Mouse (Mus musculus): Measurements from ENCODE around the gene Muc1. TPM values are rescaled to one million over a fixed set of nuclear protein-coding genes. Genes with fewer than 3 reads are reported as not detected.
A peak's percentile ranks its signal among the peaks of the same experiment; 100 is the strongest.

Muc1 gene
- polyA plus RNA-seq, 1 experiment from 2014 or later: 1.3 TPM

DNA sequence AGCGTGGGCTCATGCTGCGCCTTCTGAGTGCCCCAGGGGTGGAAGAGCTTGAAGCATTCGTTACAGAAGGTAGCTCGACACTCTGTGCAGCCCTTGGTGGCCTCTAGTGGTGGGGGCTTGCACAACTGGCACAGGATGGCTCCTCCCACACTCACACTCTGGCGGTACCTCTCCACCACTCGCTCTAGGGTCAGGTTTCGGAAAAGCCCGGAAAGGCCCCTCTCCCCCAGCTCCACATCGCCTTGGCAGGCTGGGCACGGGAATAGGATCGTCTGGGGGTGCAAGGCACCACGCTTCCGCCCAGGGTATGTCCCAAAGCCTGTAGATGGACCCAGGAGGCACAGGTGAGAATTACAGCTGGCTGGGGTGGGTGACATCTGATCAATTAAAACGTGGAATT, 14.8 kb downstream of the Muc1 start:
- 15% methylated on average over 14 of the region's 14 CpGs for WGBS
- H3K27me3 ChIP-seq: no peaks in the 10 kb centered on the region
- peaks cover 50% of the 10 kb centered on the region for H3K4me1 ChIP-seq (replicated peaks)
- peaks cover 42% of the 10 kb centered on the region for H3K36me3 ChIP-seq
- peak overlapping the region; percentile 88 for H3K9ac ChIP-seq
- H3K9me3 ChIP-seq: no peaks in the 10 kb centered on the region
- peak overlapping the region; percentile 98 for H3K27ac ChIP-seq
- 0 out of 2 replicates have a peak, but pooled peaks have one; percentile 9 for ATAC-seq (ENCODE audit: low FRiP score)
- H3K4me3 ChIP-seq: peak overlapping the region; percentile 72
- peak overlapping the region; percentile 93 for H3K4me2 ChIP-seq

DNA sequence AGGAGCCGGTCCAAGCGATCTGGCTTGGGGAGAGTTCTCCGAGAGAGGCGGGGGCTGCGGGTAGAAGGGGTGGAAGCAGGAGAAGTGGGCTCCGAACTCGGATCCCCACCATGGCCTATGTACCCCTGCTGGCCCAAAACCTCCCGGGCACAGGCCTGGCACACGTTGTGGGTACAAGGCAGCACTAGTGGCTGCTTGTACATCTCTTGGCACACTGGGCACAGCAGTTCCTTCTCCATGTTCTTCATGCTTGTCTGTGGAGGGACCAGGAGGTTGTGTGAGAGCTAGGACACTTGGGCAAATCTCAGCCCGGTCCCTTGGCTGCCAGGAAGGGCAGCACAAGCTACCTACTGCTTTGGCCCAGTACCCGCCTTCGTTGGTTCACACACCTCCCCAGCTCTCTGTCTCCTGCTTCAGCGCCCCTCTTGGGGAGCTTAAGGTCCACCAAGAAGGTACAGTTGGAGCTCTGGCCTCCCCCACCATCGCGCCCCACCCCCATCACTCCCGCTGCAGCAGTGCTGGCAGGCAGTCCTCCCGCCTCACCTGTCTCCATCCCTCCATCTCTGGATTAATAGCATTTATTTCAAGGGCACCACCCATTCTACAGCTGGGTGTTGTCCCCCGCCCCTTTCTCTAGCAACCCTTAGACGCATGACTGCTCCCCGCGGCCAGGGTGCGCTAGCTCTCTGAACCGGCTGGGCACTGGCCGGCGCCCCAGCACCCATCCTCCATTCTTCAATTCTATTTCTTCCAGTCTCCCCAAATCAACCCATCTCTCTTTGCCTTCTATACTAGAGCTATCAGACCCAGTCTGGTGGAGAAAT, 15.5 kb downstream of the Muc1 start:
- H3K36me3 ChIP-seq: peaks cover 41% of the 10 kb centered on the region
- H3K9ac ChIP-seq: peak overlapping the region; percentile 88
- H3K27me3 ChIP-seq: no peaks in the 10 kb centered on the region
- peaks cover 50% of the 10 kb centered on the region for H3K4me1 ChIP-seq (replicated peaks)
- ATAC-seq (ENCODE audit: low FRiP score): peak; percentile 47
- peak overlapping the region; percentile 72 for H3K4me3 ChIP-seq
- 12% methylated on average over 25 of the region's 25 CpGs for WGBS
- H3K4me2 ChIP-seq: peak overlapping the region; percentile 93
- peak overlapping the region; percentile 98 for H3K27ac ChIP-seq
- no peaks in the 10 kb centered on the region for H3K9me3 ChIP-seq

DNA sequence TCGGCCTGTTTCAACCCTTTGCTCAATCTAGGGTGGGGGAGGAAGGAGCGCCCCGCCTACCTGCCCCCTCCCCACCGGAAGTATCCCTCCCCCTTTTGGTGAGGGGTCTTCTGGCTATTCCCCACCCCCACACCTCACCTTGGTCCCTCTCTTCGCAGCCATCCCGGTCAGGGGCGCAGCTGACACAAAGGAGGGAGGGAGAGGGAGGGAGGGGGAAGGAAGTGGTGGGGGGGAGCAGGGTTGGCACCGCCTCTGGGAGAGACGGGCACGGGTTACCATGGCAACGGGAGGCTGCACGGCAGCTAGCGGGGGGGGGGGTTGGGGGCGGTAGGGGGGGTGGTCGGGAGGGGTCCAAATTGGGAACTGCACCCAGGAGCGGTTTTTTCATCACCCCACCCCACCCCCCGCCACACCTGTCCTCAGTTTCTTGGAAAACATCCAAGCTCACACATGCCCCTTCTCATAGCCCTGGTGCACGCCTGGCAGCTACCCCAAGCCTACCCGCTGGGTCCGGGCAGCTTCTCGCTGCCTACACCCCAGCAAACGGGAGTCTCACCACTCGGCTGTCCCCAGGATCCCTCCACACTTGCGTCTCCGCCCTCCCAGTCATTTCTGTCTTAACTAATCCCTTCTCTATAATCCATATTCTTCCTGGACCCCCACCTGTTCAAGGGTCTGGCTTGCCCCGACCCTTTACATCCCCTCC, 16.3 kb downstream of the Muc1 start:
- peak; percentile 67 for ATAC-seq (ENCODE audit: low FRiP score)
- Histone ChIP-seq H3K27ac (peak overlapping the region; percentile 98), H3K4me3 (peak overlapping the region; percentile 72), H3K9me3 (no peaks in the 10 kb centered on the region), H3K4me1 (replicated peaks) (peaks cover 50% of the 10 kb centered on the region), H3K36me3 (peaks cover 40% of the 10 kb centered on the region), H3K4me2 (peak overlapping the region; percentile 93), H3K9ac (peak overlapping the region; percentile 88), H3K27me3 (no peaks in the 10 kb centered on the region)
- WGBS: under 1% methylated on average over 15 of the region's 26 CpGs

DNA sequence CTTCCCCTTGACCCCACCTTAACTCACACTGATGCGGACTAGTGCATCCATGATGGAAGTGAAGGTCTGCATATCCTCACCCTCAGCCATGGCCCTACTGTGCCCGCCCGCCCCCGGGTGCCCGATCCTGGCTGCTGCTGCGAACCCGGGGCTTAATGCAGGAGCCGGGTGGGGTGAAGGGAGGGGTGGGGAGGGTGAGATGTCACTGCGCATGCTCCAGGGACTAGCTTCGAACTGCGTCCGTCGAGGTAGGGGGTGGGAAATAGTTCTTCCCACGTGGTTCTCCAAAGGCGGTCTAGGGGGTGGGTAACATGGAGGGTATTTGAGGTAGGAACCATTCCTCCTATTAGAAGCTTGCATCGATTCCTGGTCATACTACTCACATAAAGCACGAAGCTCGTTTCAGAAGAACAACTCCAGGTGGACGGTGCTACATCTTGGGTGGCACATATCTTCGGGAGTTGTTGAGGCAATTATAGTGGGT, 16.9 kb downstream of the Muc1 start, which contains the start of gene Krtcap2:
Gene Krtcap2 (plus strand): TSS at position 279 of the 484 bp plus-strand sequence.
- WGBS: 3% methylated on average over 20 of the region's 20 CpGs
- peak; percentile 68 for ATAC-seq (ENCODE audit: low FRiP score)
- peaks cover 34% of the 10 kb centered on the region for H3K36me3 ChIP-seq
- H3K4me2 ChIP-seq: peak within 1 kb of the TSS; percentile 93
- H3K4me1 ChIP-seq (replicated peaks): peaks cover 55% of the 10 kb centered on the region
- H3K27ac ChIP-seq: peak within 1 kb of the TSS; percentile 98
- H3K4me3 ChIP-seq: peak within 1 kb of the TSS; percentile 72
- H3K27me3 ChIP-seq: no peaks in the 10 kb centered on the region
- peak within 1 kb of the TSS; percentile 88 for H3K9ac ChIP-seq
- no peaks in the 10 kb centered on the region for H3K9me3 ChIP-seq

DNA sequence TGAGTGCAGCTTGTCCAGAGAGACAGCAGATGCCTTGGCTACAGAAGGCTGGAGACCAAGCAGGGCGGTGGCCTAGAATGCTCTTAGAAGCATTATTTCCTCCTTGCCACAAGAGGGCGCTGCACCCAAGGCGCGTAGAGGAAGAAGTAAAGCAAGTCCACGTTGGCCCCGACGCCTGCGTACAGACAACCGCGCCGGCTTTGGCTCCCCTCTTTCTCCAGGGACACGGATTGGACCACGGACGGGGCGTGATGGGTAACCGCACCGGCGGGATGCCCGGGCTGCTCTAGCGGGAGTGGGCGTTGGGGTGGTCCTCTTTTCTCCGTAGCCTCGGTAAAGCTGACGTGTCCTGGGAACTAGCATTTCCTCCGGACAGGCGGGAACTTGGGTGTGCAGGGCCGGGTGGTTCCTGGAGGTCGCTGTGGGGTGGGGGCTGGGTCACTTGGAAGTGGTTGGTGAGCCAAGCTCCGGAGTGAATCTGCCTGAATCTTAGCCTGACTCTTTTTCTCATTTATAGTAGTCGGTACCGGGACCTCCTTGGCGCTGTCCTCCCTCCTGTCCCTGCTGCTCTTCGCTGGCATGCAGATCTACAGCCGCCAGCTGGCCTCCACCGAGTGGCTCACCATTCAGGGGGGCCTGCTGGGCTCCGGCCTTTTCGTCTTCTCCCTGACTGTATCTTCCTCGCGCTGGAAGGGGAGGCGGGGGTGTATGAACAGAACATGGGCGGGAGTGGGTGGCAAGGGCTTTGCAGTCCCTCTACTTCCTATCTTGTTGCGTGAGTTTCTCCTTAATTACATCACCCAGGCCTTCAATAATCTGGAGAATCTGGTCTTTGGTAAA, 17.6 kb downstream of the Muc1 start, which contains the start of gene Trim46:
Gene Trim46 (minus strand): TSS at position 49 of the 840 bp plus-strand sequence.
- peak; percentile 49 for ATAC-seq (ENCODE audit: low FRiP score)
- H3K4me1 ChIP-seq (replicated peaks): peaks cover 62% of the 10 kb centered on the region
- WGBS: under 1% methylated on average over 42 of the region's 42 CpGs

DNA sequence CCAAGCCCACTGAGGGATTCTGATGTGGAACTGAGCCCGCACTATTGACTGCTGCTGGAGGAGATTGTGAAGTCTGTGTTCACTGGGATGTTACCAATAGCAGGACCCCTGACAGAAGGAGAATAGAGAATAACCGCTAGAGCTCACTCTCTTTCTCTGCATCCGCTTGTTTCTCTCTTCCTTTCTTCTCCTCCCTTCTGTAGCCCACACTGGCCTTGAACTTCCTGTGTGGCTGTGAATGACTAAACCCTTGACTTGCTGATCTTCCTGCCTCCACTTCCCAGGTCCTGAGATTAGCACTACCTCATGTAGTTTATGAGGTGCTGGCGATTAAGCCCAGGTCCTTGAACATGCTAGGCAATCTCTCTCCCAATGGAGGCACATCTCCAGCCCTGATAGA, 18.6 kb downstream of the Muc1 start:
- H3K36me3 ChIP-seq: peaks cover 17% of the 10 kb centered on the region
- H3K9me3 ChIP-seq: no peaks in the 10 kb centered on the region
- H3K4me1 ChIP-seq (replicated peaks): peaks cover 58% of the 10 kb centered on the region
- H3K9ac ChIP-seq: peak overlapping the region; percentile 88; the same call in 1 of the 2 replicates
- H3K27ac ChIP-seq: no peak overlapping the region
- peaks cover 3% of the 10 kb centered on the region; the same call in 1 of the 2 replicates for H3K27me3 ChIP-seq
- 87% methylated on average over 4 of the region's 4 CpGs for WGBS
- peak overlapping the region; percentile 72 for H3K4me3 ChIP-seq
- peak overlapping the region; percentile 93 for H3K4me2 ChIP-seq
- ATAC-seq (ENCODE audit: low FRiP score): no peak

More for the DNA sequence above, 17.6 kb downstream of the Muc1 start, which contains the start of gene Trim46:
- Histone ChIP-seq H3K36me3 (peaks cover 26% of the 10 kb centered on the region), H3K27me3 (no peaks in the 10 kb centered on the region), H3K27ac (peak within 1 kb of the TSS; percentile 98), H3K9me3 (no peaks in the 10 kb centered on the region), H3K4me3 (peak within 1 kb of the TSS; percentile 72), H3K9ac (peak within 1 kb of the TSS; percentile 88), H3K4me2 (peak within 1 kb of the TSS; percentile 93)

DNA sequence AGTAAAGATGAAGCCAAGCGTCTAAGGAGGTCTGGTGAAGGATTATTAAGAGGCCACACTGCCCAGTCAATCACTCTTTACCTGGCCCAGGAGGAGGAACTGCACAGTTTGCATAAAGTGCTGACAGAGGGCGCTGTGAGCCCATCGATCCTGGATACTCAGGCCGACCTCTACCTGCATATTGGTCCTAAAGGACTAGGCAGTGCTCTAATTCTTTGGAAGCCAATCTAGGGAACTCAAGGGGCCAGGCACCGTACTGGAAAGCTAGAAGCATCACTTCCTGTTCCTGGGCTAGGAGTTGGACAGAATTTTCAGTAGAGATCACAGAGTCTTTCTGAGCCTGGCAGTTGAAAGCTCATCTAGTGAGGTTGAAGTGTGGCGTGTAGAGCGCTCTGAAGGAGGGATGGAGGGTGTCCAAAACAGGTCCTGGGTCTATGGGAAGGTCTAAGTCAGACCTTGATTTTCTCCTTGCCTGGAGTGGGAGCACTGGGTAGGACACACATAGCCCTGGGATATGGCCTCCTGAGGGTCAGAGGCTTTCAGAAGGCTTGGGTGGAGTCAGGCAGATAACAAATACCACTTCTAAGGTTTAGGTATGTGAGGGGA, 21.7 kb downstream of the Muc1 start:
- Histone ChIP-seq H3K4me3 (no peak overlapping the region), H3K4me1 (replicated peaks) (peaks cover 38% of the 10 kb centered on the region), H3K4me2 (no peak overlapping the region), H3K27ac (no peak overlapping the region), H3K36me3 (peaks cover 16% of the 10 kb centered on the region), H3K9me3 (no peaks in the 10 kb centered on the region), H3K9ac (no peak overlapping the region), H3K27me3 (peaks cover 7% of the 10 kb centered on the region; the same call in 1 of the 2 replicates)
- ATAC-seq (ENCODE audit: low FRiP score): no peak
- WGBS: 25% methylated on average over 7 of the region's 7 CpGs

DNA sequence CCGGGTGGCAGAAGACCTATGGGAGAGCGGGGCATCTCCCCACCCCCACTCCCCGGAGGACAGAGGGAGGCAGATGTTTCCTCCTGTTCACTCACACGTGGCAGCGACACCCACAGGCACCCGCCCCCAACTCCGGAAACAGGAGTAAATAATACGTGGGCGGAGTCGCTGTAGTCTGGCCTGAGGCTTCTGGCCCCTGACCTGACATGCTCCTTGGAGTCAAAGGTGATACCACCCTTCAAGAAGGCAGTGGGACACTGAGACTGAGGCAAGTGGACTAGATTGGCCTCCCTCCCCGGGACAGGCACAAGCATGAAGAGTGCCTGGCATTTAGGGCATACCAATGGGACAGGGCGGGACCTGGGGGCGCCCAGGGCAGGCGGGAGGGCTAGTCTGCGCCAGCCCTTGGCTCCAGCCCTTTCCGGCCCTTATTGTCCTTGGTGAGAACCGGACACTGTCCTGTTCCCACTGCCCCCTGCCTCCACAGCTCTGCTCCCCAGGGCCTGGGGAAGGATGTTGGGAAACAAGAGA, 22.6 kb downstream of the Muc1 start:
- peak overlapping the region; percentile 5; the same call in 1 of the 2 replicates for H3K9ac ChIP-seq
- WGBS: 14% methylated on average over 17 of the region's 17 CpGs
- H3K4me1 ChIP-seq (replicated peaks): peaks cover 32% of the 10 kb centered on the region
- H3K4me3 ChIP-seq: no peak overlapping the region
- H3K4me2 ChIP-seq: peak overlapping the region; percentile 33
- H3K36me3 ChIP-seq: peaks cover 16% of the 10 kb centered on the region
- ATAC-seq (ENCODE audit: low FRiP score): peak; percentile 12; the same call in 1 of the 2 replicates
- no peak overlapping the region for H3K27ac ChIP-seq
- H3K27me3 ChIP-seq: peaks cover 10% of the 10 kb centered on the region; the same call in 1 of the 2 replicates
- H3K9me3 ChIP-seq: no peaks in the 10 kb centered on the region

DNA sequence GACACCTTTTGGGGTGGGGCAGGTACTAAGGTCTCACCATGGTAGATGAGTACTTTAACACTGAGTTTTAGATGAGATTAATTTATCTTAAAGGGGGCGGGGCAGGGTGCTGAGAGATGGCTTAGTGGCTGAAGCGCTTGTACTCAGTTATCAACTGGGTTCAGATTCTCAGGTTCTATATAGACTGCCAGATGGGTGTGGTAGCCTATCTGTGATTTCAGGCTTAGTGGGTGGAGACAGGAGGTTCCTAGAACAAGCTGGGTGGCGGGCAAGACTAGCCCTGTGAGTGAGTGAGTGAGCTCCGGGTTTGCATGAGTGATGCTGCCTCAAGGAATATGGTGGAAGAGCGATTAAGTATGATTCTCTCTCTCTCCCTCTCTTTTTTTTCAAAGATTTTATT, 26.1 kb downstream of the Muc1 start:
- H3K36me3 ChIP-seq: 0 out of 2 replicates have a peak, but pooled peaks cover under 1% of the 10 kb centered on the region
- H3K4me2 ChIP-seq: no peak overlapping the region
- H3K9ac ChIP-seq: no peak overlapping the region
- H3K4me1 ChIP-seq (replicated peaks): peaks cover 18% of the 10 kb centered on the region
- peaks cover 10% of the 10 kb centered on the region; the same call in 1 of the 2 replicates for H3K27me3 ChIP-seq
- no peak overlapping the region for H3K27ac ChIP-seq
- WGBS: 89% methylated on average over 5 of the region's 5 CpGs
- no peak for ATAC-seq (ENCODE audit: low FRiP score)
- no peak overlapping the region for H3K4me3 ChIP-seq
- H3K9me3 ChIP-seq: no peaks in the 10 kb centered on the region

DNA sequence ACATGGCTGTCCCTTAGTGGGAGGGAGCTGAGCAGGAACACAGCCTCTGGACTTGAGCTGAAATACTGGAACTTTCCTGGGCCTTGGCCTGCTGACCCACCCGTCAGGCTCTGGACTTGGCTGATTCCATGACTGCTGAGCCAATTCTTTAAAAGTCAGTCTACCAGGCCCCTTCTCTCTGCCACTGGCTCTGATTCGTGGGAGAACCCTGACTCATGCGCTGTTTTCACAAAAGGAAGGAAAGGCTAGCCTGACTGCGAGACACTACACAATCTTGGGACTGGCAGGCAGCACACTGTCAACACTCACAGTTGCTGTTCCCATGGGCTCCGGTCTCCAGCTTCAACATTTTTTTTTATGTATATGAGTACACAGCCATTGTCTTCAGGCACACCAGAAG, 27.3 kb downstream of the Muc1 start:
- H3K9me3 ChIP-seq: no peaks in the 10 kb centered on the region
- H3K9ac ChIP-seq: no peak overlapping the region
- peaks cover 8% of the 10 kb centered on the region for H3K4me1 ChIP-seq (replicated peaks)
- WGBS: 81% methylated on average over 5 of the region's 5 CpGs
- H3K36me3 ChIP-seq: no peaks in the 10 kb centered on the region
- no peak overlapping the region for H3K4me2 ChIP-seq
- no peak overlapping the region for H3K27ac ChIP-seq
- ATAC-seq (ENCODE audit: low FRiP score): no peak
- H3K27me3 ChIP-seq: peaks cover 10% of the 10 kb centered on the region; the same call in 1 of the 2 replicates
- H3K4me3 ChIP-seq: no peak overlapping the region

DNA sequence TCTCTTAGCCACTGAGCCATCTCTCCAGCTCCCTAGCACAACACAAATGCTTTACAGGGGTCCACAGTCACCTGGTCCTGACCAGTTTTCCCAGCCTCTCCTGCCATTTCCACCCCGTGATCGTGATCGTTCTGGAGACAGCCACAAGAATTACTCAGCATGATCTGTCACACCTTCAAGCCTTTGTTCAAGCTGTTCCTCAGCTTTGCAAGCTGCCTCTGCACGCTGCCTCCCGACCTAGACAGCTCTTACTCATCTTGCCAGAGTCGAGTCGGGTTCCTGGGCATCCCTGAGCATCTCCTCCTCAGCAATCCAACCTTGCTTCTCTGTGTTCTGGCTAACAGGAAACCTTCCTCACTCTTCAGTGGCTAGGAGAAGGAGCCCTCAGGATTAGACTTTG, 30.2 kb downstream of the Muc1 start, which contains the start of gene Dpm3:
Gene Dpm3 (plus strand): TSS at position 283 of the 400 bp plus-strand sequence.
- Histone ChIP-seq H3K36me3 (no peaks in the 10 kb centered on the region), H3K4me2 (no peak within 1 kb of the TSS), H3K27me3 (0 out of 2 replicates have a peak, but pooled peaks cover 3% of the 10 kb centered on the region), H3K4me3 (no peak within 1 kb of the TSS), H3K4me1 (replicated peaks) (no peaks in the 10 kb centered on the region), H3K27ac (no peak within 1 kb of the TSS), H3K9me3 (no peaks in the 10 kb centered on the region), H3K9ac (no peak within 1 kb of the TSS)
- ATAC-seq (ENCODE audit: low FRiP score): no peak
- WGBS: 60% methylated on average over 7 of the region's 7 CpGs

Measured in hindbrain, embryonic 13.5 days (tissue).